Comparison of ENCODE assay signal across 7 mouse cellular contexts in genomic region chr17:6780521-6781115, GRCm38 (mm10). TPM values are rescaled to one million over a fixed set of nuclear protein-coding genes. Genes with fewer than 3 reads are reported as not detected.
DNase-seq lines count a peak whose midpoint lies in the region; ATAC-seq and TF ChIP-seq lines count a peak whose summit lies in the region.

No protein-coding gene starts in this region.

- H3K9me3 ChIP-seq in lung, postnatal 0 days (ENCODE audit: low read length) = no peaks in the 10 kb centered on the region
- H3K9me3 ChIP-seq in forebrain, embryonic 10.5 days = no peaks in the 10 kb centered on the region
- no peaks in the 10 kb centered on the region for H3K9me3 ChIP-seq in kidney, embryonic 14.5 days (ENCODE audit: control insufficient read depth, low read length)

- H3K4me3 ChIP-seq in lung, postnatal 0 days (ENCODE audit: low read depth, low read length) = peak overlapping the region; percentile 76
- peak overlapping the region; percentile 90 for H3K4me3 ChIP-seq in forebrain, embryonic 10.5 days
- peak overlapping the region; percentile 83 for H3K4me3 ChIP-seq in kidney, embryonic 14.5 days (ENCODE audit: low read length)
- peak overlapping the region; percentile 68 for H3K4me3 ChIP-seq in small intestine, adult 2 months (ENCODE audit: low read depth, low read length)

- TF ChIP-seq EP300 in lung, postnatal 0 days (IDR thresholded peaks at IDR 0.05) = no peak

- DNase-seq in lung, postnatal 0 days (ENCODE audit: low spot score) = peak; percentile 48
- DNase-seq in lung, postnatal 14 days = no peak
- DNase-seq in forebrain, embryonic 10.5 days (ENCODE audit: extremely low spot score, low spot score) = no peak
- no peak for DNase-seq in frontal cortex, postnatal 14 days (ENCODE audit: low spot score in 2 of 2)
- DNase-seq in adrenal gland, postnatal 25 days = no peak

- no peak for TF ChIP-seq POLR2A in small intestine, adult 2 months (IDR thresholded peaks at IDR 0.05; ENCODE audit: low read depth, low read length)

- peak overlapping the region; percentile 95 for H3K4me2 ChIP-seq in lung, postnatal 0 days (replicated peaks; ENCODE audit: low read depth, low read length)
- peak overlapping the region; percentile 88 for H3K4me2 ChIP-seq in kidney, embryonic 14.5 days (replicated peaks; ENCODE audit: low read depth, low read length)

- H3K4me1 ChIP-seq in lung, postnatal 0 days (ENCODE audit: insufficient read depth, low read depth, low read length) = peaks cover 18% of the 10 kb centered on the region
- peaks cover 74% of the 10 kb centered on the region for H3K4me1 ChIP-seq in forebrain, embryonic 10.5 days
- peaks cover 28% of the 10 kb centered on the region for H3K4me1 ChIP-seq in kidney, embryonic 14.5 days (ENCODE audit: control insufficient read depth, insufficient read depth, low read length)
- H3K4me1 ChIP-seq in small intestine, adult 2 months (ENCODE audit: control insufficient read depth, insufficient read depth, insufficient read length, low read length) = peaks cover 13% of the 10 kb centered on the region

- peak overlapping the region; percentile 98 for H3K27ac ChIP-seq in lung, postnatal 0 days (ENCODE audit: low read length)
- H3K27ac ChIP-seq in forebrain, embryonic 10.5 days = no peak overlapping the region
- H3K27ac ChIP-seq in kidney, embryonic 14.5 days (ENCODE audit: low read depth, low read length) = no peak overlapping the region; the same call in 1 of the 2 replicates
- H3K27ac ChIP-seq in small intestine, adult 2 months (ENCODE audit: insufficient read depth, low read depth, low read length) = peak overlapping the region; percentile 90

- no peak for ATAC-seq in lung, postnatal 0 days
- ATAC-seq in kidney, embryonic 14.5 days (ENCODE audit: low FRiP score, low TSS enrichment) = no peak

- whole genome bisulfite sequencing in lung, postnatal 0 days = 38% methylated on average over 4 of the region's 4 CpGs
- 60% methylated on average over 4 of the region's 4 CpGs for WGBS in forebrain, embryonic 10.5 days
- WGBS in kidney, embryonic 14.5 days = 50% methylated on average over 4 of the region's 4 CpGs
- 19% methylated on average over 4 of the region's 4 CpGs for WGBS in small intestine, adult 2 months

- H3K27me3 ChIP-seq in lung, postnatal 0 days (replicated peaks; ENCODE audit: insufficient read depth, low read length) = no peaks in the 10 kb centered on the region
- peaks cover 44% of the 10 kb centered on the region for H3K27me3 ChIP-seq in forebrain, embryonic 10.5 days (ENCODE audit: poor library complexity, severe bottlenecking)
- H3K27me3 ChIP-seq in kidney, embryonic 14.5 days (ENCODE audit: control insufficient read depth, insufficient read depth, low read length) = no peaks in the 10 kb centered on the region
- H3K27me3 ChIP-seq in small intestine, adult 2 months (ENCODE audit: control insufficient read depth, insufficient read depth, low read length) = no peaks in the 10 kb centered on the region

- no peak for TF ChIP-seq CTCF in lung, postnatal 0 days (IDR thresholded peaks at IDR 0.05)
- TF ChIP-seq CTCF in small intestine, adult 2 months (IDR thresholded peaks at IDR 0.05; ENCODE audit: extremely low read depth, insufficient read length, insufficient replicate concordance, low read depth, low read length) = no peak

- peak overlapping the region; percentile 39; the same call in 1 of the 2 replicates for H3K9ac ChIP-seq in lung, postnatal 0 days (replicated peaks; ENCODE audit: low read depth)
- 0 out of 2 replicates have a peak overlapping the region, but pooled peaks have one; percentile 18 for H3K9ac ChIP-seq in kidney, embryonic 14.5 days (ENCODE audit: low read depth, low read length)

- no peaks in the 10 kb centered on the region for H3K36me3 ChIP-seq in lung, postnatal 0 days (ENCODE audit: insufficient read depth, low read length)
- no peaks in the 10 kb centered on the region for H3K36me3 ChIP-seq in forebrain, embryonic 10.5 days (replicated peaks)
- no peaks in the 10 kb centered on the region for H3K36me3 ChIP-seq in kidney, embryonic 14.5 days (ENCODE audit: control insufficient read depth, insufficient read depth, low read length)
- peaks cover 29% of the 10 kb centered on the region for H3K36me3 ChIP-seq in small intestine, adult 2 months (ENCODE audit: control insufficient read depth, insufficient read depth, low read length)

RNA-seq across cellular contexts. Expression of gene Ezr, which starts 2.0 kb away (rescaled TPM):
- polyA plus RNA-seq in lung, postnatal 0 days (2015; fragmentation: Nextera tagmentation; extraction: Ambion mirVana) = 275 and 288 TPM in 2 replicates
- 103 and 116 TPM in 2 replicates for polyA plus RNA-seq in forebrain, embryonic 10.5 days (2016; fragmentation: Nextera tagmentation; extraction: Ambion mirVana)
- 96.7 and 158 TPM in 2 replicates for polyA plus RNA-seq in kidney, embryonic 14.5 days (2014; fragmentation: Nextera tagmentation; extraction: Ambion mirVana)
- polyA plus RNA-seq in small intestine, adult 2 months (2012; rRNA removed) = 95.0 and 368 TPM in 2 replicates
- total RNA-seq in adrenal gland, postnatal 25 days (2021) = 17.9 and 29.0 TPM in 2 replicates

Comparison
In these comparisons a context has a peak if more than half of its experiments do, and no peak if none do; other contexts are left out.
1. H3K27ac ChIP-seq: peak in lung, postnatal 0 days (single experiment) and small intestine, adult 2 months (single experiment); none in forebrain, embryonic 10.5 days (single experiment) and kidney, embryonic 14.5 days (single experiment).
2. Peak in every context shown above with its lines, with median percentiles within 50 percentile points of each other: H3K4me3 ChIP-seq.